Mouse (Mus musculus) CD4-positive, CD25-positive, alpha-beta regulatory T cell, adult 4 months (primary cell): ENCODE data around the gene Bcorl1. TPM values are rescaled to one million over a fixed set of nuclear protein-coding genes. Genes with fewer than 3 reads are reported as not detected.
A peak's percentile ranks its signal among the peaks of the same experiment; 100 is the strongest.
"Not testable (repeated sequence)": the region's sequence is repeated elsewhere in the genome, so short reads cannot be mapped to it uniquely, and the experiment has no call there.

Experiments used
- ATAC-seq: one replicate; pipeline ENCODE4 v1.8.0; 2017
- polyA plus RNA-seq, 2 experiments: library from polyadenylated mRNA; unstranded; fragments of 100-300 nt; shearing (Covaris generic); gene quantifications; one replicate each; pipeline ENCODE4 v1.2.1; 2017

Gene Bcorl1
- polyA plus RNA-seq, 2 experiments from 2014 or later = 2.3 to 2.7 TPM

GRCm38 (mm10) chrX:48399994-48400393, 58.8 kb downstream of the Bcorl1 start:
- no peak for ATAC-seq

GRCm38 (mm10) chrX:48405141-48405540, 64.0 kb downstream of the Bcorl1 start:
- no peak for ATAC-seq

GRCm38 (mm10) chrX:48409611-48410387, 68.6 kb downstream of the Bcorl1 start:
- ATAC-seq = peak; percentile 85

- no peak for ATAC-seq
Observed at GRCm38 (mm10) chrX:48410388-48410776, 69.2 kb downstream of the Bcorl1 start.

GRCm38 (mm10) chrX:48412629-48413028, 71.5 kb downstream of the Bcorl1 start:
- ATAC-seq = no peak

- ATAC-seq = no peak
Observed at GRCm38 (mm10) chrX:48414291-48414690, 73.1 kb downstream of the Bcorl1 start.

GRCm38 (mm10) chrX:48418417-48418816, 77.3 kb downstream of the Bcorl1 start:
- ATAC-seq = no peak

- ATAC-seq = no peak
Observed at GRCm38 (mm10) chrX:48422986-48423385, 81.8 kb downstream of the Bcorl1 start.

- ATAC-seq = no peak
Observed at GRCm38 (mm10) chrX:48423671-48424070, 82.5 kb downstream of the Bcorl1 start.

- ATAC-seq = peak; percentile 85
Observed at GRCm38 (mm10) chrX:48424583-48424982, 83.4 kb downstream of the Bcorl1 start.

- peak; percentile 14 for ATAC-seq
Observed at GRCm38 (mm10) chrX:48425280-48425679, 84.1 kb downstream of the Bcorl1 start.

GRCm38 (mm10) chrX:48428241-48428640, 87.1 kb downstream of the Bcorl1 start:
- ATAC-seq = no peak

GRCm38 (mm10) chrX:48428642-48429041, 87.5 kb downstream of the Bcorl1 start:
- no peak for ATAC-seq

GRCm38 (mm10) chrX:48429100-48429499, 87.9 kb downstream of the Bcorl1 start:
- no peak for ATAC-seq

GRCm38 (mm10) chrX:48429538-48429937, 88.4 kb downstream of the Bcorl1 start:
- peak; percentile 40 for ATAC-seq

GRCm38 (mm10) chrX:48432599-48433526, 91.7 kb downstream of the Bcorl1 start:
- ATAC-seq = no peak

- ATAC-seq = peak; percentile 79
Observed at GRCm38 (mm10) chrX:48433527-48433899, 92.4 kb downstream of the Bcorl1 start.

- ATAC-seq = no peak
Observed at GRCm38 (mm10) chrX:48434251-48434650, 93.1 kb downstream of the Bcorl1 start.

- ATAC-seq = no peak
Observed at GRCm38 (mm10) chrX:48435477-48435900, 94.3 kb downstream of the Bcorl1 start.

GRCm38 (mm10) chrX:48436082-48436481, 94.9 kb downstream of the Bcorl1 start:
- ATAC-seq = not testable (repeated sequence)

- peak; percentile 68 for ATAC-seq
Observed at GRCm38 (mm10) chrX:48439036-48439435, 97.9 kb downstream of the Bcorl1 start.

GRCm38 (mm10) chrX:48441548-48441947, 100.4 kb downstream of the Bcorl1 start:
- no peak for ATAC-seq

GRCm38 (mm10) chrX:48441954-48442353, 100.8 kb downstream of the Bcorl1 start:
- ATAC-seq = no peak

GRCm38 (mm10) chrX:48444677-48445076, 103.5 kb downstream of the Bcorl1 start:
- no peak for ATAC-seq
